ENCODE assay signal across 21 mouse cellular contexts in the genomic region with DNA sequence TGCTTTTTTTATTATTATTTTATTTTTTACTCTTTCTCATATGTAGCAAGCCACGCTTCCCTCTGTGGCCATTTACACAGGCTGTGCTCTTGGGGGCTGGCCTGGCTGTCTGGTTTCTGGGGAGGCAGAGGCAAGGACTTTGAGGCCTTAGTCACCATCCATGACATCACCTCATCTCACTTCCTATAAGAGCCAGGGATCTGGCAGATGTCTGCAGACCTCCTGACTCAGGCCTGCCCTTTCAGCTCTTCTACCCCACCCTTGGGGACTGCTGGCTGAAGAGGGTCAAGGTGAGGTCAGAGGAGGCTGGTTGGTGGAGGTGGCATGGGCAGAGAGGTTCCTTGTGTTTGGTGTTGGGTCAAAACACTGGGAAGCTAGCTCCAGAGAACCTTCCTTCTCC. TPM values are rescaled to one million over a fixed set of nuclear protein-coding genes. Genes with fewer than 3 reads are reported as not detected.
DNase-seq lines count a peak whose midpoint lies in the region.
"Had no signal": no experiment of that assay in that cellular context is flagged by ENCODE, and none has a peak within 500 bp of the region (broad histone marks: within the 10 kb centered on the region; RNA-seq: fewer than 3 reads in every experiment).

No protein-coding gene starts in this region.

- no peaks in the 10 kb centered on the region for H3K27me3 ChIP-seq in megakaryocyte, embryonic 14.5 days (replicated peaks)
- H3K27me3 ChIP-seq: forebrain, embryonic 15.5 days; kidney, embryonic 15.5 days; liver, embryonic 12.5 days; midbrain, embryonic 15.5 days; neural tube, embryonic 13.5 days had no signal

- peak; percentile 25 for DNase-seq in adrenal gland, postnatal 10 days
- no peak for DNase-seq in adrenal gland, postnatal 4 days (ENCODE audit: low spot score in 2 of 2)
- peak; percentile 53 for DNase-seq in 3134 (ENCODE audit: extremely low read depth, insufficient read length, low spot score)
- DNase-seq in NIH3T3 (ENCODE audit: low read depth): peak; percentile 31
- DNase-seq in ovary, adult 18-20 months (ENCODE audit: low spot score): no peak
- no peak for DNase-seq in embryo, embryonic 11 days
- no peak for DNase-seq in cerebellum, adult 11 months
- DNase-seq: cerebellum, adult 9-10 months; heart, adult 2 months; heart, postnatal 14 days had no signal

- peak overlapping the region; percentile 38 for H3K4me3 ChIP-seq in megakaryocyte, embryonic 14.5 days (replicated peaks)
- H3K4me3 ChIP-seq: forebrain, embryonic 15.5 days; heart, adult 2 months; kidney, embryonic 15.5 days; limb, embryonic 10.5 days; liver, embryonic 12.5 days; midbrain, embryonic 15.5 days; neural tube, embryonic 13.5 days had no signal

- peaks cover 100% of the 10 kb centered on the region for H3K4me1 ChIP-seq in megakaryocyte, embryonic 14.5 days
- H3K4me1 ChIP-seq: limb, embryonic 10.5 days had no signal

- H3K36me3 ChIP-seq in megakaryocyte, embryonic 14.5 days (replicated peaks; ENCODE audit: low read length): peaks cover 84% of the 10 kb centered on the region
- H3K36me3 ChIP-seq: kidney, embryonic 15.5 days; liver, embryonic 12.5 days had no signal

- no peaks in the 10 kb centered on the region for H3K9me3 ChIP-seq in megakaryocyte, embryonic 14.5 days
- H3K9me3 ChIP-seq: forebrain, embryonic 15.5 days; kidney, embryonic 15.5 days; limb, embryonic 10.5 days; liver, embryonic 12.5 days; midbrain, embryonic 15.5 days had no signal

RNA-seq across cellular contexts. Expression of a gene that starts 15.9 kb away (rescaled TPM):
- total RNA-seq in adrenal gland, postnatal 10 days (2021): 10 to 100 TPM; 14.7 to 20.6 TPM
- total RNA-seq in adrenal gland, postnatal 4 days (2021): 10 to 100 TPM; 22.0 to 24.4 TPM
- polyA plus RNA-seq in megakaryocyte, embryonic 14.5 days (2012; ENCODE audit: insufficient read depth, low replicate concordance): 52.4 and 71.7 TPM in 2 replicates

RNA-seq across cellular contexts. Expression of a gene that starts 31.8 kb away (rescaled TPM):
- 1 to 10 TPM; 2.9 to 4.9 TPM for total RNA-seq in adrenal gland, postnatal 10 days (2021)
- total RNA-seq in adrenal gland, postnatal 4 days (2021): 1 to 10 TPM; 4.4 to 4.6 TPM
- polyA plus RNA-seq in megakaryocyte, embryonic 14.5 days (2012; ENCODE audit: insufficient read depth, low replicate concordance): 1.2 and 3.2 TPM in 2 replicates

RNA-seq across cellular contexts. Expression of a gene that starts 39.7 kb away (rescaled TPM):
- not detected for total RNA-seq in adrenal gland, postnatal 10 days (2021)
- not detected for total RNA-seq in adrenal gland, postnatal 4 days (2021)
- not detected in 2 replicates for polyA plus RNA-seq in megakaryocyte, embryonic 14.5 days (2012; ENCODE audit: insufficient read depth, low replicate concordance)
- total RNA-seq: heart, adult 2 months; heart, postnatal 14 days; hindbrain, postnatal 0 days; layer of hippocampus, adult 18-20 months; MEL had no signal
- polyA plus RNA-seq: forebrain, embryonic 15.5 days; heart, adult 2 months; hindbrain, postnatal 0 days; kidney, embryonic 15.5 days; limb, embryonic 10.5 days; liver, embryonic 12.5 days; lung, embryonic 16.5 days; midbrain, embryonic 15.5 days; neural tube, embryonic 13.5 days had no signal

Comparison
In these comparisons a context has a peak if more than half of its experiments do, and no peak if none do; other contexts are left out.
1. DNase-seq: peak in adrenal gland, postnatal 10 days (single experiment), 3134 (single experiment) and NIH3T3 (single experiment); none in adrenal gland, postnatal 4 days (0 of 2), ovary, adult 18-20 months (single experiment), embryo, embryonic 11 days (single experiment) and cerebellum, adult 11 months (single experiment).